Mouse (Mus musculus): ENCODE measurements around the gene Eln. TPM values are rescaled to one million over a fixed set of nuclear protein-coding genes. Genes with fewer than 3 reads are reported as not detected.
A peak's percentile ranks its signal among the peaks of the same experiment; 100 is the strongest.

Gene Eln
- polyA plus RNA-seq, 2 experiments = 1.7 to 3.6 TPM

DNA sequence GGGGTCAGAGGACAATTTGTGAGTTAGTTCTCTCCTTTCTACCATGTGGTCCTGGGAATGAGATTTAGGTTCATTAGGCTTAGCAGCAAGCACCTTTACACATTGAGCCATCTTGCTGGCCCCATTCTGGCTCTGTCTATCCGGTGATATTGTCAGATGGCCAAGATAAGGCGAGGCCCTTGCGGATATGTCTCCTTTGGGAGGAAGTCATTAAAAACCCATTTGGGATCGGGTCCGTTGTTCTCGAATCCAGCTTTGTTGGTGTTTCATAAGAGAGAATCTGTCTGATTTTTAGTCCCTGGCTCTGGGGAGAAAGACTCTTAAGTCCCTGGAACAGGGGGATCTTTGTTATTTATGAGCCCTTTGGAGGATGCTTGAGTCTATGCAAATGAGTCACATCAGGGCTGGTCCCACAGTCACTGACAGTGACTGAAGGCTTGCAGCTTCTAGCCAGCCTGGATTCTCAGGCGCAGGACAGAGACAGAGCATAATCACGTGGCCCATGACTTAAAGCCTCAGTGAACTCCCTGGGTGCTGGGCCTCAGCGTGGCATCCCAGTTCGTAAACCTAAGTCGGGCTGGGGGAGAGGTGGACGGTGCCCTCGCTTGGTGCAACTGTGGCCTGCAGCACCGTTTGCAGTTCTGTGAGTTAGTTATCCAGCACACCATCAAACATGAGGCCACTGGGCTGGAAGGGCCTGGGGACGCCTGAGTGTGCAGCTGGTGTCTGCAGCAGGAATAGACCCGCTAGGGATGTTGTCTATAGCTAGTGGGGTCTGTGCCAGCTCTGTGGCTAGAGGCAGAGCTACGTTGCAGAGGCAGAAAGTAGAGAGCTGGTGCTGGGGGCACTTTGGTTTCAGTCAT is 75.6 kb downstream of the Eln start:
- no peak overlapping the region for H3K27ac ChIP-seq
- no peaks in the 10 kb centered on the region for H3K9me3 ChIP-seq (ENCODE audit: control insufficient read depth, low read length)
- H3K9ac ChIP-seq (replicated peaks) = no peak overlapping the region
- 73% methylated on average over 17 of the region's 17 CpGs for WGBS (ENCODE audit: insufficient replicate concordance)
- DNase-seq (ENCODE audit: low read depth in 3 of 3, low spot score in 3 of 3) (no peak), ATAC-seq (ENCODE audit: insufficient read depth) (no peak)
- no peak overlapping the region for H3K4me2 ChIP-seq (ENCODE audit: low read depth)
- no peak overlapping the region for H3K4me3 ChIP-seq (ENCODE audit: insufficient read depth in 1 of 2, low read depth in 2 of 2, low read length in 2 of 2)
- no peaks in the 10 kb centered on the region for H3K27me3 ChIP-seq (ENCODE audit: control insufficient read depth, insufficient read depth, low read length)
- H3K4me1 ChIP-seq (replicated peaks; ENCODE audit: control insufficient read depth in 2 of 2, insufficient read depth in 2 of 2, low read length in 1 of 2) = peaks cover 0 to 3% of the 10 kb centered on the region in 2 experiments; a peak in 1 of 4 replicates
- no peaks in the 10 kb centered on the region for H3K36me3 ChIP-seq (replicated peaks; ENCODE audit: control insufficient read depth, insufficient read depth, low read depth)
- TF ChIP-seq CTCF (IDR thresholded peaks at IDR 0.05; ENCODE audit: low read depth) (no peak), EP300 (IDR thresholded peaks at IDR 0.05; ENCODE audit: low read depth) (no peak)

DNA sequence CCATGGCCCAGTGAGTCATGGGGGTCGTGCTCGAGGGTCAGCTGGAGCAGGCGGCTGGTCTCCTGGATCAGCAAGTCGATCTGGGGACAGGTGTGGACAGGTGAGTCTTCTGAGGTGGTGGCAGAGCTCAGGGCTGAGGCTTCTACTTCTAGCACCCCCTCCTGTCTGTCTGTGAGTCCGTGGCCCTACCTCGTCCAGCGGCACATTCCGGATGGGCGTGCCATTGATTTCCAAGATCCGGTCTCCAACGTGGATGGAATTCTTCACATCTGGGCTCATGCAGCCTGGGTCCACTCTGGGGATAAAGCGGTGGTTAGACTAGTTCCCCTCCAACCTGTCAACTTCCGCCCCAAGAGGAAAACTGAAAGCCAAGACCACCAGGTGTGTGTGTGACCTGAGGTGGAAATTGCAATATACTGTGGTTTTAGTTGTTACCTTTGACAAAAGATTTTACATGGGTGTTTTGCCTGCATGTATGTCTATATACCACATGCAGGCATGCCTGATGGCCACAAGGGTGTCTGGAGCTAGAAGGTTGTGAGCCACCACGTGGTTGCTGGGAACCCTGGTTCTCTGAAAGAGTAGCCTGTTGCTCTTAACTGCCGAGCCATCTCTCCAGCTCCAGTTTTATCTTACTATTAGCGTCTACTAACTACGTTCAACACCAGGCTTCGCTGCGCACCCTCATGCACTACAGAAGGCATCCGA is 78.0 kb downstream of the Eln start:
- no peak for TF ChIP-seq CTCF (IDR thresholded peaks at IDR 0.05; ENCODE audit: low read depth)
- TF ChIP-seq EP300 (IDR thresholded peaks at IDR 0.05; ENCODE audit: low read depth) = no peak

DNA sequence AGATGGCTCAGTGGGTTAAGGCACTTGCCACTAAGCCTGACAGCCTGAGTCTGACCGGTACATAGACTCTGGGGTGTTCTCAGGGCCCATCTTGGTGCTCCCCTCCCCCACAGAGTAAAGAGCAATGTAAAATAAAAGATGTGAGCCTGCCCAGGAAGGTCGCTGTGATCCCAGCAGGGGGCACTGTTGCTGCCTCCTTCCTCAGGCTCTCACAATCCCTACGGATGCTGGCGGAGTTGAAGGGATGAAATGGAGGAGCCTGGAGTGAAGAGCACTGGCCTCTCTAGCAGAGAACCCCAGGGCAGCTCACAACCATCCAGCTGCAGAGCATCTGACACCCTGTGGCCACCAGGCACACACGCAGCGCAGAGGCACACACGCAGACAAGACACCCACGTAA is 78.6 kb downstream of the Eln start:
- no peak overlapping the region for H3K4me2 ChIP-seq (ENCODE audit: low read depth)
- H3K9ac ChIP-seq (replicated peaks) = no peak overlapping the region
- no peaks in the 10 kb centered on the region for H3K27me3 ChIP-seq (ENCODE audit: control insufficient read depth, insufficient read depth, low read length)
- H3K9me3 ChIP-seq (ENCODE audit: control insufficient read depth, low read length) = no peaks in the 10 kb centered on the region
- WGBS (ENCODE audit: insufficient replicate concordance) = 66% methylated on average over 8 of the region's 8 CpGs
- no peaks in the 10 kb centered on the region for H3K36me3 ChIP-seq (replicated peaks; ENCODE audit: control insufficient read depth, insufficient read depth, low read depth)
- no peak for DNase-seq (ENCODE audit: low read depth in 3 of 3, low spot score in 3 of 3)
- TF ChIP-seq CTCF (IDR thresholded peaks at IDR 0.05; ENCODE audit: low read depth) = peak; percentile 72
- TF ChIP-seq EP300 (IDR thresholded peaks at IDR 0.05; ENCODE audit: low read depth) = no peak
- no peak for ATAC-seq (ENCODE audit: insufficient read depth)
- H3K4me1 ChIP-seq (replicated peaks; ENCODE audit: control insufficient read depth in 2 of 2, insufficient read depth in 2 of 2, low read length in 1 of 2) = no peaks in the 10 kb centered on the region
- H3K27ac ChIP-seq = no peak overlapping the region
- H3K4me3 ChIP-seq (ENCODE audit: insufficient read depth in 1 of 2, low read depth in 2 of 2, low read length in 2 of 2) = no peak overlapping the region

More for the DNA sequence above, 78.0 kb downstream of the Eln start:
- Histone ChIP-seq H3K9ac (replicated peaks) (no peak overlapping the region), H3K4me1 (replicated peaks; ENCODE audit: control insufficient read depth in 2 of 2, insufficient read depth in 2 of 2, low read length in 1 of 2) (no peaks in the 10 kb centered on the region), H3K27ac (no peak overlapping the region), H3K4me2 (ENCODE audit: low read depth) (no peak overlapping the region), H3K9me3 (ENCODE audit: control insufficient read depth, low read length) (no peaks in the 10 kb centered on the region), H3K4me3 (ENCODE audit: insufficient read depth in 1 of 2, low read depth in 2 of 2, low read length in 2 of 2) (no peak overlapping the region), H3K36me3 (replicated peaks; ENCODE audit: control insufficient read depth, insufficient read depth, low read depth) (no peaks in the 10 kb centered on the region), H3K27me3 (ENCODE audit: control insufficient read depth, insufficient read depth, low read length) (no peaks in the 10 kb centered on the region)
- 73% methylated on average over 20 of the region's 20 CpGs for WGBS (ENCODE audit: insufficient replicate concordance)
- no peak for DNase-seq (ENCODE audit: low read depth in 3 of 3, low spot score in 3 of 3)
- ATAC-seq (ENCODE audit: insufficient read depth) = no peak

DNA sequence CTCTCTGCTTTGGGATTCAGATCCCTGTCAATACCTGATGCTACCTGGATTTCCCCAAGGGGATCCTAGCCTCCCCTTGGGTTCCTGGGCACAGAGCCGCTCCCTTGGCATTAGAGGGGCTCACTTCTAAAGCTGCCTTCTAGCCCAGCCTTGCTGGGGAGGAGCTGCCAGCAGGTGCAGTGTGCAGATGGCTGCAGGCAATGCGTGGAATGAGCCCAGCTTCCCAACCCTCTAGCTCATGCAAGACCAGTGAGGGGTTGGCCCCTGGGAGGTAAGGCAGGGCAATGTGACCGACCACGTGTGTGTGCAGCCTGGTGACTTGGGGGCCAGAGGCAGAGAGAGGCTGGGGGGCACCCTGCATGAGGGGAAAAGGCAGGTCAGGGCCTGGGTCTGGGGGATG is 90.4 kb downstream of the Eln start:
- H3K4me3 ChIP-seq (ENCODE audit: insufficient read depth in 1 of 2, low read depth in 2 of 2, low read length in 2 of 2) = no peak overlapping the region
- ATAC-seq (ENCODE audit: insufficient read depth) (no peak), DNase-seq (ENCODE audit: low read depth in 3 of 3, low spot score in 3 of 3) (no peak)
- no peaks in the 10 kb centered on the region for H3K27me3 ChIP-seq (ENCODE audit: control insufficient read depth, insufficient read depth, low read length)
- H3K9ac ChIP-seq (replicated peaks) = no peak overlapping the region
- no peak overlapping the region for H3K4me2 ChIP-seq (ENCODE audit: low read depth)
- no peaks in the 10 kb centered on the region for H3K9me3 ChIP-seq (ENCODE audit: control insufficient read depth, low read length)
- TF ChIP-seq CTCF (IDR thresholded peaks at IDR 0.05; ENCODE audit: low read depth) = no peak
- no peak for TF ChIP-seq EP300 (IDR thresholded peaks at IDR 0.05; ENCODE audit: low read depth)
- H3K36me3 ChIP-seq (replicated peaks; ENCODE audit: control insufficient read depth, insufficient read depth, low read depth) = no peaks in the 10 kb centered on the region
- no peak overlapping the region for H3K27ac ChIP-seq
- WGBS (ENCODE audit: insufficient replicate concordance) = 76% methylated on average over 4 of the region's 4 CpGs
- no peaks in the 10 kb centered on the region for H3K4me1 ChIP-seq (replicated peaks; ENCODE audit: control insufficient read depth in 2 of 2, insufficient read depth in 2 of 2, low read length in 1 of 2)

Other genes with a start within 250 kb of the Eln start
- 1.5 and 1.8 TPM in 2 replicates for gene Clip2, start 194.9 kb downstream of the Eln start, polyA plus RNA-seq (2012; rRNA removed)
- gene Clip2, start 194.9 kb downstream of the Eln start, polyA plus RNA-seq (2014; fragmentation: Nextera tagmentation; extraction: Ambion mirVana) = 0.36 and 0.47 TPM in 2 replicates
- gene Syna, start 187.2 kb downstream of the Eln start, polyA plus RNA-seq (2012; rRNA removed) = not detected in 2 replicates
- gene Syna, start 187.2 kb downstream of the Eln start, polyA plus RNA-seq (2014; fragmentation: Nextera tagmentation; extraction: Ambion mirVana) = not detected in 2 replicates
- gene Rfc2, start 166.0 kb downstream of the Eln start, polyA plus RNA-seq (2012; rRNA removed) = 68.1 and 102 TPM in 2 replicates
- gene Rfc2, start 166.0 kb downstream of the Eln start, polyA plus RNA-seq (2014; fragmentation: Nextera tagmentation; extraction: Ambion mirVana) = 180 and 217 TPM in 2 replicates
- 1.5 and 1.8 TPM in 2 replicates for gene Lat2, start 132.3 kb downstream of the Eln start, polyA plus RNA-seq (2012; rRNA removed)
- gene Lat2, start 132.3 kb downstream of the Eln start, polyA plus RNA-seq (2014; fragmentation: Nextera tagmentation; extraction: Ambion mirVana) = 1.3 and 1.7 TPM in 2 replicates
- gene Eif4h, start 107.8 kb downstream of the Eln start, polyA plus RNA-seq (2012; rRNA removed) = 91.2 and 110 TPM in 2 replicates
- 148 and 167 TPM in 2 replicates for gene Eif4h, start 107.8 kb downstream of the Eln start, polyA plus RNA-seq (2014; fragmentation: Nextera tagmentation; extraction: Ambion mirVana)
- gene Limk1, start 58.7 kb downstream of the Eln start, polyA plus RNA-seq (2012; rRNA removed) = 1.9 and 2.2 TPM in 2 replicates
- 0.89 and 0.92 TPM in 2 replicates for gene Limk1, start 58.7 kb downstream of the Eln start, polyA plus RNA-seq (2014; fragmentation: Nextera tagmentation; extraction: Ambion mirVana)
- 0.04 TPM in 1 of 2 replicates, not detected in the other for gene Tmem270, start 159.4 kb upstream of the Eln start, polyA plus RNA-seq (2012; rRNA removed)
- gene Tmem270, start 159.4 kb upstream of the Eln start, polyA plus RNA-seq (2014; fragmentation: Nextera tagmentation; extraction: Ambion mirVana) = not detected in 2 replicates
- gene Cldn13, start 168.2 kb upstream of the Eln start, polyA plus RNA-seq (2012; rRNA removed) = 148 and 152 TPM in 2 replicates
- 288 and 296 TPM in 2 replicates for gene Cldn13, start 168.2 kb upstream of the Eln start, polyA plus RNA-seq (2014; fragmentation: Nextera tagmentation; extraction: Ambion mirVana)
- gene Mettl27, start 185.0 kb upstream of the Eln start, polyA plus RNA-seq (2012; rRNA removed) = 7.1 and 7.9 TPM in 2 replicates
- 14.4 and 16.3 TPM in 2 replicates for gene Mettl27, start 185.0 kb upstream of the Eln start, polyA plus RNA-seq (2014; fragmentation: Nextera tagmentation; extraction: Ambion mirVana)
- gene Cldn4, start 199.6 kb upstream of the Eln start, polyA plus RNA-seq (2012; rRNA removed) = 0.35 and 0.39 TPM in 2 replicates
- 0.29 TPM in 2 replicates for gene Cldn4, start 199.6 kb upstream of the Eln start, polyA plus RNA-seq (2014; fragmentation: Nextera tagmentation; extraction: Ambion mirVana)
- 0.47 and 0.73 TPM in 2 replicates for gene Cldn3, start 238.9 kb upstream of the Eln start, polyA plus RNA-seq (2012; rRNA removed)
- gene Cldn3, start 238.9 kb upstream of the Eln start, polyA plus RNA-seq (2014; fragmentation: Nextera tagmentation; extraction: Ambion mirVana) = 0.43 and 0.47 TPM in 2 replicates